Mouse (Mus musculus): ENCODE data around the gene Ano6. TPM values are rescaled to one million over a fixed set of nuclear protein-coding genes. Genes with fewer than 3 reads are reported as not detected.

Ano6 gene
- polyA plus RNA-seq, 1 experiment from 2014 or later: 51.5 TPM

GRCm38 (mm10) chr15:95763464-95763863 is 27.2 kb upstream of the Ano6 start:
- 0 out of 2 replicates have a peak, but pooled peaks cover 2% of the 10 kb centered on the region for H3K4me1 ChIP-seq (ENCODE audit: control insufficient read depth, insufficient read depth, low read length)
- H3K4me3 ChIP-seq (ENCODE audit: low read length): no peak overlapping the region
- H3K9me3 ChIP-seq (ENCODE audit: control insufficient read depth, low read length): no peaks in the 10 kb centered on the region
- WGBS: 45% methylated on average over 6 of the region's 6 CpGs
- no peak overlapping the region for H3K9ac ChIP-seq (ENCODE audit: low read depth, low read length)
- no peak overlapping the region for H3K4me2 ChIP-seq (ENCODE audit: low read depth, low read length)
- no peaks in the 10 kb centered on the region for H3K36me3 ChIP-seq (ENCODE audit: control insufficient read depth, insufficient read depth, low read length)
- no peaks in the 10 kb centered on the region for H3K27me3 ChIP-seq (replicated peaks; ENCODE audit: control insufficient read depth, insufficient read depth, low read length)
- H3K27ac ChIP-seq (ENCODE audit: low read length): no peak overlapping the region
- no peak for ATAC-seq

DNA sequence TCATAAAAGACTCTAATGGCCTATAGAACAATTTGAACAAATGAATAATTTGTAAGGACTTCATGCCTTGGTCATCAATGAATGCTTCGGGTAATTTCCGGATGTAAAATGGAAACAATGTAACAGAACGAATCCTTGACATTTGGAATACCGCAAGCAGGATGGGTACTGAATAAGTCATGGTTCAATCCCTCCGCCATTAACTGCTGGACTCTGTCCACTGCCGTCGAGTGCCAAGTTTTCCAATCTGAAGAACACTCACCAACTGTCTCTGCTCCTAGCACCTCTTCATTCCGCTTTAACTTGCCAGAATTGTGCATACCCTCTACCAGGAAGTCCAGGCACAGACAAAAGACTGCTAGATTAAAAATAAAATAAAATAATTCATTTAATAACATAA is 25.4 kb upstream of the Ano6 start:
- Histone ChIP-seq H3K4me1 (ENCODE audit: control insufficient read depth, insufficient read depth, low read length) (0 out of 2 replicates have a peak, but pooled peaks cover 2% of the 10 kb centered on the region), H3K36me3 (ENCODE audit: control insufficient read depth, insufficient read depth, low read length) (no peaks in the 10 kb centered on the region), H3K27ac (ENCODE audit: low read length) (no peak overlapping the region), H3K9me3 (ENCODE audit: control insufficient read depth, low read length) (no peaks in the 10 kb centered on the region), H3K27me3 (replicated peaks; ENCODE audit: control insufficient read depth, insufficient read depth, low read length) (no peaks in the 10 kb centered on the region), H3K4me2 (ENCODE audit: low read depth, low read length) (no peak overlapping the region), H3K9ac (ENCODE audit: low read depth, low read length) (no peak overlapping the region), H3K4me3 (ENCODE audit: low read length) (no peak overlapping the region)
- ATAC-seq: no peak
- 92% methylated on average over 8 of the region's 8 CpGs for WGBS

- no peak overlapping the region for H3K4me2 ChIP-seq (ENCODE audit: low read depth, low read length)
- WGBS: 83% methylated on average over 6 of the region's 6 CpGs
- no peak for ATAC-seq
- H3K9me3 ChIP-seq (ENCODE audit: control insufficient read depth, low read length): no peaks in the 10 kb centered on the region
- no peaks in the 10 kb centered on the region for H3K36me3 ChIP-seq (ENCODE audit: control insufficient read depth, insufficient read depth, low read length)
- H3K27me3 ChIP-seq (replicated peaks; ENCODE audit: control insufficient read depth, insufficient read depth, low read length): no peaks in the 10 kb centered on the region
- H3K9ac ChIP-seq (ENCODE audit: low read depth, low read length): no peak overlapping the region
- H3K4me3 ChIP-seq (ENCODE audit: low read length): no peak overlapping the region
- 0 out of 2 replicates have a peak, but pooled peaks cover 2% of the 10 kb centered on the region for H3K4me1 ChIP-seq (ENCODE audit: control insufficient read depth, insufficient read depth, low read length)
- H3K27ac ChIP-seq (ENCODE audit: low read length): no peak overlapping the region
Observed at GRCm38 (mm10) chr15:95765936-95766335, 24.7 kb upstream of the Ano6 start.

DNA sequence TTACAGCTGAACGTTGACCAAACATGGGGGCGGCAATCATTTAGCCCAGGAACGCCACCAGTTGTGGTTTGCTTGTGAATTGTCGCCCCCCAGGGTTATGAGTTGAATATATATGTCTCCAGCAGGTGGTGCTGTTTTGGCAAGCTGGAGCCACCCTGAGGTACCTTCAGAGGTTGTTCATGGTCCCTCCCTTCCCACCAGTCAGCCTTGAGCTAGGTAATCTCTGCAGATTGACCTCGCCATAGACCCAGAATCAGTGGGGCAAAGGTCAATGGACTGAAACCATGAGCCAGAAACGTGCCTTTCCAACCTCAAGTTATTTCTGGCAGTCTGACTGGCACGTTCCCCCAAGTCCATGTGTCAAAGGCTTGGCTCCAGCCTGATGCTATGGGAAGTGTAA is 22.8 kb upstream of the Ano6 start:
- ATAC-seq: peak; percentile 79

GRCm38 (mm10) chr15:95768703-95769102 is 21.9 kb upstream of the Ano6 start:
- H3K27me3 ChIP-seq (replicated peaks; ENCODE audit: control insufficient read depth, insufficient read depth, low read length): no peaks in the 10 kb centered on the region
- no peak overlapping the region for H3K9ac ChIP-seq (ENCODE audit: low read depth, low read length)
- H3K4me3 ChIP-seq (ENCODE audit: low read length): no peak overlapping the region
- H3K4me1 ChIP-seq (ENCODE audit: control insufficient read depth, insufficient read depth, low read length): 0 out of 2 replicates have a peak, but pooled peaks cover 2% of the 10 kb centered on the region
- H3K27ac ChIP-seq (ENCODE audit: low read length): no peak overlapping the region
- H3K4me2 ChIP-seq (ENCODE audit: low read depth, low read length): no peak overlapping the region
- H3K36me3 ChIP-seq (ENCODE audit: control insufficient read depth, insufficient read depth, low read length): no peaks in the 10 kb centered on the region
- ATAC-seq: no peak
- no peaks in the 10 kb centered on the region for H3K9me3 ChIP-seq (ENCODE audit: control insufficient read depth, low read length)
- 87% methylated on average over 5 of the region's 5 CpGs for WGBS

More for the DNA sequence above, 22.8 kb upstream of the Ano6 start:
- H3K4me3 ChIP-seq (ENCODE audit: low read length): no peak overlapping the region
- H3K9me3 ChIP-seq (ENCODE audit: control insufficient read depth, low read length): no peaks in the 10 kb centered on the region
- H3K27me3 ChIP-seq (replicated peaks; ENCODE audit: control insufficient read depth, insufficient read depth, low read length): no peaks in the 10 kb centered on the region
- 72% methylated on average over 7 of the region's 7 CpGs for WGBS
- no peak overlapping the region for H3K4me2 ChIP-seq (ENCODE audit: low read depth, low read length)
- no peak overlapping the region for H3K9ac ChIP-seq (ENCODE audit: low read depth, low read length)
- H3K27ac ChIP-seq (ENCODE audit: low read length): no peak overlapping the region
- no peaks in the 10 kb centered on the region for H3K36me3 ChIP-seq (ENCODE audit: control insufficient read depth, insufficient read depth, low read length)
- H3K4me1 ChIP-seq (ENCODE audit: control insufficient read depth, insufficient read depth, low read length): 0 out of 2 replicates have a peak, but pooled peaks cover 2% of the 10 kb centered on the region

- H3K4me1 ChIP-seq (ENCODE audit: control insufficient read depth, insufficient read depth, low read length): 0 out of 2 replicates have a peak, but pooled peaks cover 2% of the 10 kb centered on the region
- ATAC-seq: no peak
- 87% methylated on average over 4 of the region's 4 CpGs for WGBS
- H3K27me3 ChIP-seq (replicated peaks; ENCODE audit: control insufficient read depth, insufficient read depth, low read length): no peaks in the 10 kb centered on the region
- no peak overlapping the region for H3K4me3 ChIP-seq (ENCODE audit: low read length)
- no peaks in the 10 kb centered on the region for H3K36me3 ChIP-seq (ENCODE audit: control insufficient read depth, insufficient read depth, low read length)
- no peaks in the 10 kb centered on the region for H3K9me3 ChIP-seq (ENCODE audit: control insufficient read depth, low read length)
- no peak overlapping the region for H3K9ac ChIP-seq (ENCODE audit: low read depth, low read length)
- no peak overlapping the region for H3K4me2 ChIP-seq (ENCODE audit: low read depth, low read length)
- H3K27ac ChIP-seq (ENCODE audit: low read length): no peak overlapping the region
Observed at GRCm38 (mm10) chr15:95769576-95769975, 21.1 kb upstream of the Ano6 start.

GRCm38 (mm10) chr15:95770307-95770706 is 20.3 kb upstream of the Ano6 start:
- H3K36me3 ChIP-seq (ENCODE audit: control insufficient read depth, insufficient read depth, low read length): no peaks in the 10 kb centered on the region
- H3K9me3 ChIP-seq (ENCODE audit: control insufficient read depth, low read length): no peaks in the 10 kb centered on the region
- 0 out of 2 replicates have a peak, but pooled peaks cover 2% of the 10 kb centered on the region for H3K4me1 ChIP-seq (ENCODE audit: control insufficient read depth, insufficient read depth, low read length)
- 85% methylated on average over 2 of the region's 2 CpGs for WGBS
- no peak overlapping the region for H3K9ac ChIP-seq (ENCODE audit: low read depth, low read length)
- H3K27me3 ChIP-seq (replicated peaks; ENCODE audit: control insufficient read depth, insufficient read depth, low read length): no peaks in the 10 kb centered on the region
- ATAC-seq: no peak
- no peak overlapping the region for H3K27ac ChIP-seq (ENCODE audit: low read length)
- H3K4me3 ChIP-seq (ENCODE audit: low read length): no peak overlapping the region
- no peak overlapping the region for H3K4me2 ChIP-seq (ENCODE audit: low read depth, low read length)

- Histone ChIP-seq H3K27me3 (replicated peaks; ENCODE audit: control insufficient read depth, insufficient read depth, low read length) (no peaks in the 10 kb centered on the region), H3K9ac (ENCODE audit: low read depth, low read length) (no peak overlapping the region), H3K4me3 (ENCODE audit: low read length) (no peak overlapping the region), H3K4me2 (ENCODE audit: low read depth, low read length) (no peak overlapping the region), H3K36me3 (ENCODE audit: control insufficient read depth, insufficient read depth, low read length) (no peaks in the 10 kb centered on the region), H3K9me3 (ENCODE audit: control insufficient read depth, low read length) (no peaks in the 10 kb centered on the region), H3K4me1 (ENCODE audit: control insufficient read depth, insufficient read depth, low read length) (0 out of 2 replicates have a peak, but pooled peaks cover 2% of the 10 kb centered on the region), H3K27ac (ENCODE audit: low read length) (no peak overlapping the region)
- ATAC-seq: no peak
- WGBS: 60% methylated on average over 13 of the region's 13 CpGs
Observed at GRCm38 (mm10) chr15:95772374-95772773, 18.3 kb upstream of the Ano6 start.

DNA sequence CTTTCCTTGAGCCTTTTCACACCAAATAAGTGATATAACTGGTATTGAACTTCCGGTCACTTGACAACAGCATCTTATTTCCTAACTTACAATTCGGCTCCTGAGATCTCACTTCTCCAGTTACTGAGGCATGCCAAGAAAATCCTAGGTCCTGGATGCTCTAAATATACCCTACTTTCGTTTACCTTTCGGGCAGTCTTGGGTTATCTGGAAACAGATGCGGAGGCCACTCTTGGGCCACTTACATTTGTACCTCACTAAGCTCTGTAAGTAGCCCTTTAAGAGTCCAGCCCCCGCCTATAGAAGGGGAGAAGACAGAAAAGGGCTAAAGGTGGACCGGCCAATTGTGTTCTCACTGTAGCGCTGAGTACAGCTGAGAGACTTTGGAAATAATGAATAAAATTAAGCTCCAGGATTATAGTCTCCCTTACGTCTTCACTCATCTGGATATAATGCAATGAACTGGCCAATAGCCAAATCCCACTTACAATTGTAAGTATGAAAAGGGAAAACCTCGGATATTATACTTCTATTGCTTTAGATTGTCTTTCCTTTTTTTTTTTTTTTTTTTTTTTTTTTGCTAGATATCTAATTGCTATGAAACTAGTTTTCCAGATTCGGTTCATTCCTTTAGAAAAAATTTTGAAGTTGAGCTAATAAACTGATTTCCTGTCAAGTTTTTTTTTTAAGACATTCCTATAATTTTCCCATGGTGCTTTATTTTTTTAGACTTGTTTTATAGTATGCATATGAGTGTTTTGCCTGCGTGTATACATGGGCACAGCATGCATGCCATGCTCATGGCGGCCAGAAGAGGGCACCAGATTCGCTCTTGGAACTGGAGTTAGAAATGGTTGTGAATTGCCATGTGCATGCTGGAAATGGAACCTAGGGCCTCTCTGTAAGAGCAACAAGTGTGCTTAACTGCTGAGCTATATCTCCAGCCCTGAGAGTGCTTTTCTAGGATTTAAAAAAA is 17.5 kb upstream of the Ano6 start:
- Histone ChIP-seq H3K9ac (ENCODE audit: low read depth, low read length) (no peak overlapping the region), H3K27me3 (replicated peaks; ENCODE audit: control insufficient read depth, insufficient read depth, low read length) (no peaks in the 10 kb centered on the region), H3K27ac (ENCODE audit: low read length) (no peak overlapping the region), H3K4me2 (ENCODE audit: low read depth, low read length) (no peak overlapping the region), H3K4me3 (ENCODE audit: low read length) (no peak overlapping the region), H3K36me3 (ENCODE audit: control insufficient read depth, insufficient read depth, low read length) (no peaks in the 10 kb centered on the region), H3K9me3 (ENCODE audit: control insufficient read depth, low read length) (no peaks in the 10 kb centered on the region), H3K4me1 (ENCODE audit: control insufficient read depth, insufficient read depth, low read length) (no peaks in the 10 kb centered on the region)
- 64% methylated on average over 14 of the region's 14 CpGs for WGBS
- ATAC-seq: peak; percentile 29; the same call in 1 of the 2 replicates
